Mouse (Mus musculus) stomach, adult 2 months (tissue): ENCODE measurements around the gene Defb7. TPM values are rescaled to one million over a fixed set of nuclear protein-coding genes. Genes with fewer than 3 reads are reported as not detected.

Source experiments
- polyA plus RNA-seq: library from polyadenylated mRNA; depleted of rRNA; stranded (reverse); fragments of >200 nt; gene quantifications from 2 replicates; pipeline ENCODE4 v1.2.3, GENCODE M21; 2012; rRNA removed

Defb7 gene
- not detected in 2 replicates for polyA plus RNA-seq

DNA sequence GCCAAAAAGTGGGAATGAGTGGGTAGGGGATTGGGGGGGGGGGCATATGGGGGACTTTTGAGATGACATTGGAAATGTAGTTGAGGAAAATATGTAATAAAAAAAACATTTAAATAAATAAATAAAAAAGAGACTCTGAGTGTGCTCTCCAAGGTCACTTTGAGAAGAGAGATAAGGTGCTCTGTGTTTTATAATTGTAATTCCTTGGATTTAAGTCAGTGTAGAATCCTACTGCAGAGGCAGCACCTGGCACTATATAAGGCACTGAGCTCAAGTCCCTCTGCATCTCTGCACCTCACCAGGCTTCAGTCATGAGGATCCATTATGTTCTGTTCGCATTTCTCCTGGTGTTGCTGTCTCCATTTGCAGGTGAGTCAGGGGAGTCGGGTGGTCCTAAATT, at the start of gene Defb7:
Defb7 (plus strand) TSS at position 301 of the 400 bp plus-strand sequence.

Other genes with a start within 250 kb of the Defb7 start
- not detected in 2 replicates for gene Defb5, start 247.5 kb upstream of the Defb7 start, polyA plus RNA-seq
- not detected in 2 replicates for gene Defb3, start 201.7 kb upstream of the Defb7 start, polyA plus RNA-seq
- gene Defb8, start 47.5 kb upstream of the Defb7 start, polyA plus RNA-seq: not detected in 2 replicates
- not detected in 2 replicates for gene 4930467E23Rik, start 234.5 kb downstream of the Defb7 start, polyA plus RNA-seq